Mouse (Mus musculus) kidney, postnatal 14 days (tissue): ENCODE results near the gene Slc51b.
A peak's percentile ranks its signal among the peaks of the same experiment; 100 is the strongest.

Experiments used
- DNase-seq: peaks from one replicate; pipeline ENCODE4 v3.0.0; 2022; ENCODE audit warnings: mixed read lengths

Slc51b gene

GRCm38 (mm10) chr9:65407861-65408260 lies 14.9 kb downstream of the Slc51b start:
- DNase-seq = peak; percentile 56

- no peak for DNase-seq
Measured at GRCm38 (mm10) chr9:65407327-65407726, 15.4 kb downstream of the Slc51b start.

- DNase-seq = no peak
Measured at GRCm38 (mm10) chr9:65405184-65405449, 17.6 kb downstream of the Slc51b start.

GRCm38 (mm10) chr9:65404331-65405183 lies 18.2 kb downstream of the Slc51b start:
- DNase-seq = peak; percentile 87

- DNase-seq = no peak
Measured at GRCm38 (mm10) chr9:65399934-65400333, 22.8 kb downstream of the Slc51b start.

GRCm38 (mm10) chr9:65398279-65398678 lies 24.5 kb downstream of the Slc51b start, which contains the start of gene Rasl12:
Gene Rasl12 (plus strand): TSS chr9:65398506.
- DNase-seq = peak; percentile 85

- no peak for DNase-seq
Measured at GRCm38 (mm10) chr9:65394360-65394759, 28.4 kb downstream of the Slc51b start.

GRCm38 (mm10) chr9:65393606-65394005 lies 29.1 kb downstream of the Slc51b start:
- DNase-seq = no peak

- peak; percentile 79 for DNase-seq
Measured at GRCm38 (mm10) chr9:65392638-65393364, 30.0 kb downstream of the Slc51b start.

- DNase-seq = no peak
Measured at GRCm38 (mm10) chr9:65391613-65391964, 31.2 kb downstream of the Slc51b start, which contains the start of gene Kbtbd13. Gene Kbtbd13 (minus strand): TSS chr9:65391652.

- DNase-seq = peak; percentile 45
Measured at GRCm38 (mm10) chr9:65390752-65391612, 31.8 kb downstream of the Slc51b start.

GRCm38 (mm10) chr9:65386373-65387140 lies 36.2 kb downstream of the Slc51b start:
- DNase-seq = peak; percentile 60

- DNase-seq = peak; percentile 48
Measured at GRCm38 (mm10) chr9:65384276-65384675, 38.5 kb downstream of the Slc51b start.

- DNase-seq = no peak
Measured at GRCm38 (mm10) chr9:65382751-65383097, 40.0 kb downstream of the Slc51b start.

- DNase-seq = no peak
Measured at GRCm38 (mm10) chr9:65382031-65382750, 40.6 kb downstream of the Slc51b start.

GRCm38 (mm10) chr9:65381017-65381590 lies 41.7 kb downstream of the Slc51b start:
- no peak for DNase-seq

GRCm38 (mm10) chr9:65375163-65375934 lies 47.4 kb downstream of the Slc51b start:
- DNase-seq = no peak

GRCm38 (mm10) chr9:65374468-65375162 lies 48.1 kb downstream of the Slc51b start:
- DNase-seq = no peak

GRCm38 (mm10) chr9:65372449-65372848 lies 50.3 kb downstream of the Slc51b start:
- DNase-seq = peak; percentile 59

- DNase-seq = no peak
Measured at GRCm38 (mm10) chr9:65371756-65372155, 51.0 kb downstream of the Slc51b start.
